Mouse (Mus musculus) subcutaneous adipose tissue, adult 2 months (tissue): Measurements from ENCODE around the gene Fance. TPM values are rescaled to one million over a fixed set of nuclear protein-coding genes. Genes with fewer than 3 reads are reported as not detected.

Source experiments
- polyA plus RNA-seq: library from polyadenylated mRNA; depleted of rRNA; stranded (reverse); fragments of >200 nt; gene quantifications from 2 replicates; pipeline ENCODE4 v1.2.3, GENCODE M21; 2012; ENCODE audit warnings: low replicate concordance; rRNA removed

The Fance gene
- 10.3 and 22.8 TPM in 2 replicates for polyA plus RNA-seq

GRCm38 (mm10) chr17:28313212-28313879 lies at the start of gene Fance:
Gene Fance, plus strand, starts transcription at chr17:28313519.

GRCm38 (mm10) chr17:28328366-28328928 lies 15.1 kb downstream of the Fance start, which contains the start of gene Rpl10a:
Gene Rpl10a, plus strand, starts transcription at chr17:28328471.

GRCm38 (mm10) chr17:28350466-28351352 lies 37.4 kb downstream of the Fance start, which contains the start of gene Tead3:
Gene Tead3, minus strand, starts transcription at chr17:28350817.

GRCm38 (mm10) chr17:28365122-28365521 lies 51.8 kb downstream of the Fance start, which contains the start of gene Tulp1:
Gene Tulp1, minus strand, starts transcription at chr17:28365222.

Other genes with a start within 250 kb of the Fance start
- 0.27 and 3.8 TPM in 2 replicates for gene Tcp11, start 232.9 kb upstream of the Fance start, polyA plus RNA-seq
- 0.80 and 1.3 TPM in 2 replicates for gene Scube3, start 171.4 kb upstream of the Fance start, polyA plus RNA-seq
- 46.5 and 79.3 TPM in 2 replicates for gene Zfp523, start 136.4 kb upstream of the Fance start, polyA plus RNA-seq
- 6.2 and 10.1 TPM in 2 replicates for gene Def6, start 105.7 kb upstream of the Fance start, polyA plus RNA-seq
- gene Ppard, start 80.8 kb upstream of the Fance start, polyA plus RNA-seq, result 34.5 and 43.9 TPM in 2 replicates
- 1,149 and 3,794 TPM in 2 replicates for gene Rpl10a, start 15.0 kb downstream of the Fance start, polyA plus RNA-seq
- 8.7 and 47.1 TPM in 2 replicates for gene Tead3, start 37.3 kb downstream of the Fance start, polyA plus RNA-seq
- gene Tulp1, start 51.7 kb downstream of the Fance start, polyA plus RNA-seq, result 1.4 and 4.7 TPM in 2 replicates
- gene Fkbp5, start 204.0 kb downstream of the Fance start, polyA plus RNA-seq, result 8.1 and 15.4 TPM in 2 replicates
- not detected in 2 replicates for gene Armc12, start 217.3 kb downstream of the Fance start, polyA plus RNA-seq
- 0.30 and 1.6 TPM in 2 replicates for gene Clpsl2, start 235.9 kb downstream of the Fance start, polyA plus RNA-seq
- gene Clps, start 247.2 kb downstream of the Fance start, polyA plus RNA-seq, result 0.79 and 0.90 TPM in 2 replicates